Mouse (Mus musculus) stomach, embryonic 16.5 days (tissue): Measurements from ENCODE around the gene Gm49392. TPM values are rescaled to one million over a fixed set of nuclear protein-coding genes. Genes with fewer than 3 reads are reported as not detected.

ENCODE experiments used
- ATAC-seq: fragments of 200-750 bp; cut with Nextera tagmentation; 2 replicates; pipeline ENCODE4 v1.8.0; 2017; ENCODE audit warnings: moderate number of reproducible peaks, moderate TSS enrichment; ENCODE audit not compliant: insufficient read depth, low FRiP score
- H3K27ac ChIP-seq: fragments of 300-500 bp; sonication (generic); 2 replicates; pipeline ENCODE4 v1.5.1; 2014; ENCODE audit warnings: low read length
- H3K27me3 ChIP-seq: fragments of 300-500 bp; sonication (generic); 2 replicates; pipeline ENCODE4 v1.6.1; 2014; ENCODE audit warnings: low read length, control low read depth, mixed read lengths; ENCODE audit not compliant: control insufficient read depth, insufficient read depth
- H3K36me3 ChIP-seq: fragments of 300-500 bp; sonication (generic); 2 replicates; pipeline ENCODE4 v1.6.1; 2014; ENCODE audit warnings: low read length; ENCODE audit not compliant: control insufficient read depth, insufficient read depth
- H3K4me1 ChIP-seq: fragments of 300-500 bp; sonication (generic); 2 replicates; pipeline ENCODE4 v1.6.1; 2014; ENCODE audit warnings: low read length, control low read depth, mixed read lengths; ENCODE audit not compliant: control insufficient read depth, insufficient read depth
- H3K4me2 ChIP-seq: fragments of 300-500 bp; sonication (generic); 2 replicates; pipeline ENCODE4 v1.6.1; 2014; ENCODE audit warnings: low read depth, low read length, mixed read lengths
- H3K4me3 ChIP-seq: fragments of 300-500 bp; sonication (generic); replicated peaks from 2 replicates; pipeline ENCODE4 v1.5.1; 2014; ENCODE audit warnings: mild to moderate bottlenecking, low read length
- H3K9ac ChIP-seq: fragments of 300-500 bp; sonication (generic); 2 replicates; pipeline ENCODE4 v1.6.1; 2014; ENCODE audit warnings: low read length
- H3K9me3 ChIP-seq: fragments of 300-500 bp; sonication (generic); replicated peaks from 2 replicates; pipeline ENCODE4 v1.6.1; 2016; ENCODE audit warnings: low read length, control low read depth; ENCODE audit not compliant: control insufficient read depth
- WGBS: fragments of 180-500 bp; shearing (Covaris S2); extraction: QIAGEN DNeasy Blood & Tissue Kit; methylation state at CpG from one replicate; pipeline ENCODE4 v1.1.7; 2014; 5-methylcytosine and 5-hydroxymethylcytosine counted together
- polyA plus RNA-seq: library from polyadenylated mRNA; unstranded; fragments of >200 nt; fragmentation: Nextera tagmentation; extraction: Ambion mirVana; gene quantifications from 2 replicates; pipeline ENCODE4 v1.2.1, GENCODE M21; 2015

Gene Gm49392
- polyA plus RNA-seq, 1 experiment from 2014 or later = 0.50 TPM

DNA sequence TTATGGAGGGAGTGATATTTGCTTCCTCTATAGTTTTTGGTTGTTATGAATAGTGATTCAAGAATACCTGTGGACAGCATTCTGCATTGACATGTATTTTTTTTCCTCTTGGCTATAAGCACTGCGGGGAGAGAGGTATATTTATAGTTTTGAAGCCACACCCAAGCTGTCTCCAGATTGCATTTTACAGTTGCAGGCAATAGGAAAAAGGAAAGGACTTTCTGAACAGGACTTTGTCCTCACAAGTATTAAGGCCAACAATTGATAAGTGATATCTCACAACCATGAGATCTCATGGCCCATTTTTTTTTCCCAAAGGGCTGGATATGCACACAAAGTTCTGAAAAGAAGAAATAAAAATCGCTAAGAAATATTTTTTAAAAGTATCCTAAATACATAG is 87.0 kb downstream of the Gm49392 start:
- Histone ChIP-seq H3K27ac (no peak overlapping the region), H3K9ac (no peak overlapping the region), H3K9me3 (no peaks in the 10 kb centered on the region), H3K4me2 (no peak overlapping the region), H3K4me1 (no peaks in the 10 kb centered on the region), H3K4me3 (no peak overlapping the region), H3K36me3 (no peaks in the 10 kb centered on the region), H3K27me3 (no peaks in the 10 kb centered on the region)
- ATAC-seq = no peak
- WGBS = 60% methylated on average over 2 of the region's 2 CpGs

DNA sequence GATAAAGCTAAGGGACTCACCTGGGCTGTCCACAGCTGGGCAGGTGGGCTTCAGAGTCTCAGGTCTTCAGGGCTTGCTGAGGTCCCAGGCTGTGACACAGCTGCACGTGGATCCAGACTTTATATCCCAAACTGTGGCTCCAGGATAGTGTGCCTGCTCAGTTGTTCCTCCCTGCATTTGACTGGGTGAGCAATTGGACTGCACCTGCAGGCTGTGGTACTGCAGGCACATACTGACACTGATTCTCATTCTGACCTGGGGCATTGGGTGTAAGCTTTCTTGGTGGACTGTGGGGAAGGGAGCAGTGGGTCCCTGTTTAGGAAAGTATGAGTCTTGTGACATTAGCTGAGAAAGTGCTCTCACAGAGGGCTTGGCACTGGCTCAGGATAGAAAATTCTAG is 93.9 kb downstream of the Gm49392 start, which contains the start of gene Ctsll3:
Ctsll3 (minus strand) TSS at position 101 of the 400 bp plus-strand sequence.
- Histone ChIP-seq H3K9ac (no peak within 1 kb of the TSS), H3K4me2 (no peak within 1 kb of the TSS), H3K36me3 (no peaks in the 10 kb centered on the region), H3K27me3 (no peaks in the 10 kb centered on the region), H3K4me3 (no peak within 1 kb of the TSS), H3K9me3 (no peaks in the 10 kb centered on the region), H3K4me1 (no peaks in the 10 kb centered on the region), H3K27ac (no peak within 1 kb of the TSS)
- ATAC-seq = no peak
- 52% methylated on average over 1 of the region's 1 CpGs for WGBS

Other genes starting within 250 kb of the Gm49392 start
- not detected in 2 replicates for gene BC051665, start 110.5 kb downstream of the Gm49392 start, polyA plus RNA-seq
- not detected in 2 replicates for gene Ctsll3, start 94.0 kb downstream of the Gm49392 start, polyA plus RNA-seq
- gene 4930486L24Rik, start 32.4 kb downstream of the Gm49392 start, polyA plus RNA-seq = not detected in 2 replicates
- gene Ctla2b, start 553 bp upstream of the Gm49392 start, polyA plus RNA-seq = 2.4 and 3.1 TPM in 2 replicates
- not detected in 2 replicates for gene Tpbpb, start 8.0 kb upstream of the Gm49392 start, polyA plus RNA-seq
- not detected in 2 replicates for gene Gm49393, start 38.7 kb upstream of the Gm49392 start, polyA plus RNA-seq
- 1.4 and 2.6 TPM in 2 replicates for gene Gm49391, start 39.7 kb upstream of the Gm49392 start, polyA plus RNA-seq
- 28.5 and 29.6 TPM in 2 replicates for gene Ctla2a, start 39.7 kb upstream of the Gm49392 start, polyA plus RNA-seq
- gene Tpbpa, start 45.1 kb upstream of the Gm49392 start, polyA plus RNA-seq = not detected in 2 replicates
- gene Ctsj, start 109.1 kb upstream of the Gm49392 start, polyA plus RNA-seq = not detected in 2 replicates
- gene Ctsq, start 143.7 kb upstream of the Gm49392 start, polyA plus RNA-seq = not detected in 2 replicates